Mouse (Mus musculus): ENCODE results near the gene Ophn1.

Ophn1 gene

GRCm38 (mm10) chrX:98803813-98804212 is 87.0 kb downstream of the Ophn1 start:
- no peak for DNase-seq (ENCODE audit: low spot score)

- DNase-seq (ENCODE audit: low spot score), result no peak
Measured at GRCm38 (mm10) chrX:98774247-98774950, 116.4 kb downstream of the Ophn1 start.

GRCm38 (mm10) chrX:98755089-98755488 is 135.7 kb downstream of the Ophn1 start:
- no peak for DNase-seq (ENCODE audit: low spot score)

- DNase-seq (ENCODE audit: low spot score), result no peak
Measured at GRCm38 (mm10) chrX:98751279-98751817, 139.5 kb downstream of the Ophn1 start.

GRCm38 (mm10) chrX:98736758-98737157 is 154.1 kb downstream of the Ophn1 start:
- DNase-seq (ENCODE audit: low spot score), result no peak

GRCm38 (mm10) chrX:98722991-98723390 is 167.8 kb downstream of the Ophn1 start:
- DNase-seq (ENCODE audit: low spot score), result no peak

- no peak for DNase-seq (ENCODE audit: low spot score)
Measured at GRCm38 (mm10) chrX:98707766-98708165, 183.1 kb downstream of the Ophn1 start.

- peak; percentile 29 for DNase-seq (ENCODE audit: low spot score)
Measured at GRCm38 (mm10) chrX:98701635-98702034, 189.2 kb downstream of the Ophn1 start.

GRCm38 (mm10) chrX:98682603-98683002 is 208.2 kb downstream of the Ophn1 start:
- DNase-seq (ENCODE audit: low spot score), result no peak

- DNase-seq (ENCODE audit: low spot score), result no peak
Measured at GRCm38 (mm10) chrX:98681281-98681680, 209.5 kb downstream of the Ophn1 start.

GRCm38 (mm10) chrX:98670988-98671387 is 219.8 kb downstream of the Ophn1 start:
- no peak for DNase-seq (ENCODE audit: low spot score)

- no peak for DNase-seq (ENCODE audit: low spot score)
Measured at GRCm38 (mm10) chrX:98651431-98651830, 239.4 kb downstream of the Ophn1 start.

GRCm38 (mm10) chrX:98628666-98629404 is 262.0 kb downstream of the Ophn1 start:
- no peak for DNase-seq (ENCODE audit: low spot score)

GRCm38 (mm10) chrX:98618865-98619264 is 272.0 kb downstream of the Ophn1 start:
- peak; percentile 10 for DNase-seq (ENCODE audit: low spot score)

GRCm38 (mm10) chrX:98617426-98617825 is 273.4 kb downstream of the Ophn1 start:
- DNase-seq (ENCODE audit: low spot score), result no peak

- no peak for DNase-seq (ENCODE audit: low spot score)
Measured at GRCm38 (mm10) chrX:98574201-98574600, 316.6 kb downstream of the Ophn1 start.

- DNase-seq (ENCODE audit: low spot score), result no peak
Measured at GRCm38 (mm10) chrX:98546458-98546857, 344.4 kb downstream of the Ophn1 start.

GRCm38 (mm10) chrX:98515329-98515728 is 375.5 kb downstream of the Ophn1 start:
- no peak for DNase-seq (ENCODE audit: low spot score)

GRCm38 (mm10) chrX:98514359-98514904 is 376.4 kb downstream of the Ophn1 start:
- no peak for DNase-seq (ENCODE audit: low spot score)
